Comparison of ENCODE assay signal across 35 mouse cellular contexts in the genomic region with DNA sequence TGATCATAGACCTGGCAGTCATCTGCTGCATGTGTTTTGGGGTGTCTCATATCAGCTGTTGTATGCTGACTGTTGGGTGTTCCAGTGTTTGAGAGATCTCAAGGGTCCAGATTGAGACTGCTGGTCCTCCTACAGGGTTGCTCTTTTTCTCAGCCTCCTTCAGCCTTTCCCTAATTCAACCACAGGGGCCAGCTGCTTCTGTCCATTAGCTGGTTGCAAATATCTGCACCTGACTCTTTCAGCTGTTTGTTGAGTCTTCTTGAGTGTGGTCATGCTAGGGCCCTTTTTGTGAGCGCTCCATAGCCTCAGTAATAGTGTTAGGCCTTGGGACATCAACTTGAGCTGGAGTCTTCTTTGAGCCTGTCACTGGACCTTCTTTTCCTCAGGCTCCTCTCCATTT.
"Had no signal": no experiment of that assay in that cellular context is flagged by ENCODE, and none has a peak within 500 bp of the region (broad histone marks: within the 10 kb centered on the region; RNA-seq: fewer than 3 reads in every experiment).

No protein-coding gene starts in this region.

- ATAC-seq: hindbrain, embryonic 16.5 days; hindbrain, postnatal 0 days; inflammation-experienced regulatory T-cells, adult 6 months; intestine, embryonic 15.5 days; intestine, embryonic 16.5 days; intestine, postnatal 0 days had no signal

- H3K9me3 ChIP-seq: heart, embryonic 10.5 days; heart, embryonic 12.5 days; heart, embryonic 13.5 days; heart, embryonic 15.5 days; hindbrain, embryonic 10.5 days; hindbrain, embryonic 12.5 days; hindbrain, embryonic 13.5 days; hindbrain, embryonic 15.5 days; intestine, embryonic 15.5 days; kidney, embryonic 15.5 days had no signal

- DNase-seq: heart, postnatal 10 days; heart, postnatal 14 days; heart, postnatal 36 days; heart, postnatal 4 days; kidney, adult 11 months; kidney, adult 18-20 months; kidney, adult 2 months; kidney, adult 8-10 months; kidney, adult 9 months; kidney, postnatal 10 days; kidney, postnatal 14 days; kidney, postnatal 25 days; kidney, postnatal 36 days; kidney, postnatal 4 days; layer of hippocampus, adult 9-11 months; layer of hippocampus, postnatal 36 days had no signal

- H3K27me3 ChIP-seq: heart, embryonic 12.5 days; heart, embryonic 13.5 days; heart, embryonic 15.5 days; hindbrain, embryonic 12.5 days; hindbrain, embryonic 13.5 days; hindbrain, embryonic 15.5 days; intestine, embryonic 15.5 days; kidney, embryonic 15.5 days had no signal

- H3K27ac ChIP-seq: heart, embryonic 10.5 days; heart, embryonic 13.5 days; heart, embryonic 15.5 days; hindbrain, embryonic 10.5 days; hindbrain, embryonic 12.5 days; hindbrain, embryonic 13.5 days; hindbrain, embryonic 14.5 days; hindbrain, embryonic 15.5 days; hindbrain, postnatal 0 days; intestine, embryonic 15.5 days; kidney, embryonic 15.5 days; kidney, postnatal 0 days; layer of hippocampus, adult 2 months had no signal

- H3K36me3 ChIP-seq: heart, embryonic 10.5 days; heart, embryonic 12.5 days; heart, embryonic 13.5 days; heart, embryonic 15.5 days; hindbrain, embryonic 10.5 days; hindbrain, embryonic 12.5 days; hindbrain, embryonic 13.5 days; hindbrain, embryonic 15.5 days; intestine, embryonic 15.5 days; kidney, embryonic 15.5 days had no signal

- H3K4me2 ChIP-seq: heart, embryonic 11.5 days; heart, embryonic 12.5 days; heart, embryonic 13.5 days; heart, embryonic 15.5 days; hindbrain, embryonic 12.5 days; hindbrain, embryonic 13.5 days; hindbrain, embryonic 14.5 days; hindbrain, embryonic 15.5 days; intestine, embryonic 15.5 days; kidney, embryonic 15.5 days had no signal

- H3K9ac ChIP-seq: heart, embryonic 12.5 days; heart, embryonic 13.5 days; heart, embryonic 15.5 days; hindbrain, embryonic 12.5 days; hindbrain, embryonic 13.5 days; hindbrain, embryonic 14.5 days; hindbrain, embryonic 15.5 days; intestine, embryonic 15.5 days; kidney, embryonic 15.5 days had no signal

- H3K4me3 ChIP-seq: heart, embryonic 10.5 days; heart, embryonic 12.5 days; heart, embryonic 13.5 days; heart, embryonic 15.5 days; hindbrain, embryonic 10.5 days; hindbrain, embryonic 12.5 days; hindbrain, embryonic 13.5 days; hindbrain, embryonic 15.5 days; intestine, embryonic 15.5 days; kidney, embryonic 15.5 days; layer of hippocampus, adult 2 months had no signal

- H3K4me1 ChIP-seq: heart, embryonic 10.5 days; heart, embryonic 12.5 days; heart, embryonic 15.5 days; hindbrain, embryonic 10.5 days; hindbrain, embryonic 12.5 days; hindbrain, embryonic 13.5 days; hindbrain, embryonic 15.5 days; intestine, embryonic 15.5 days; kidney, embryonic 15.5 days had no signal
